12 mouse cellular contexts compared by ENCODE assay signal in the genomic region with DNA sequence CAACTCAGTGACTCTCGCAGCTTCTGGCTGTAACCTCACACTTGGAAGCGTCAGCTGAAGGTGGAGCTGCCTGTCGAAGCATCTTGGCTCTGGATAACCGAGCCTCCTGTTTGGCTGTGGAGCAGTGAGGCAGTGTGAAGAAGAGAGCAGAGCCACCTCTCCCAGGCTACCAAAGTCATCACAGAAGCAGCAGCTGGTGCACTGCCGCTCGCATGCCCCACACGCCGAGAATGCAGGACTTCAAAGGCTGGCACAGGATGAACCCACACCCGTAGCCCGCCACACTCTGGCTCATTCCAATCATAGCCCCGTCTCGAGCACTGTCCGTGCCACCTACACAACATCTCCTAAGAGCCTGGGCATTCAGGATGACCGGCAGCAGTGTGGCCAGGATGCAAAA.
A peak's percentile ranks its signal among the peaks of the same experiment; 100 is the strongest.
DNase-seq lines count a peak whose midpoint lies in the region; ATAC-seq lines count a peak whose summit lies in the region.
"Had no signal": no experiment of that assay in that cellular context is flagged by ENCODE, and none has a peak within 500 bp of the region (broad histone marks: within the 10 kb centered on the region; RNA-seq: fewer than 3 reads in every experiment).

No protein-coding gene starts in this region.

- ATAC-seq in heart, embryonic 16.5 days (replicated peaks; ENCODE audit: extremely low read depth, insufficient read depth, low FRiP score) = no peak; the same call in 1 of the 2 replicates
- ATAC-seq: forebrain, embryonic 16.5 days; liver, postnatal 0 days; midbrain, embryonic 13.5 days had no signal

- DNase-seq in heart, adult 11 months = no peak
- DNase-seq in cerebellum, adult 11 months = peak; percentile 18
- peak; percentile 20 to 29 for DNase-seq in cerebellum, postnatal 36 days
- peak; percentile 78 for DNase-seq in thymus, postnatal 4 days
- no peak for DNase-seq in spleen, adult 18-20 months
- no peak for DNase-seq in testis, postnatal 10 days (ENCODE audit: low spot score)
- DNase-seq: liver, postnatal 0 days; lung, postnatal 4 days had no signal

- H3K9ac ChIP-seq in heart, embryonic 16.5 days (ENCODE audit: low read length) = no peak overlapping the region
- H3K9ac ChIP-seq: liver, postnatal 0 days; midbrain, embryonic 13.5 days had no signal

- no peaks in the 10 kb centered on the region for H3K4me1 ChIP-seq in heart, embryonic 16.5 days (ENCODE audit: control insufficient read depth, insufficient read depth, low read length)
- H3K4me1 ChIP-seq: midbrain, embryonic 13.5 days had no signal

- no peak overlapping the region for H3K4me3 ChIP-seq in heart, embryonic 16.5 days (ENCODE audit: low read length)
- H3K4me3 ChIP-seq: left cerebral cortex, adult 2 months; midbrain, embryonic 13.5 days had no signal

- H3K27ac ChIP-seq in heart, embryonic 16.5 days (ENCODE audit: low read length) = peak overlapping the region; percentile 48; the same call in 1 of the 2 replicates
- H3K27ac ChIP-seq: left cerebral cortex, adult 2 months; midbrain, embryonic 13.5 days had no signal

- no peak overlapping the region for H3K4me2 ChIP-seq in heart, embryonic 16.5 days (ENCODE audit: low read depth, low read length)
- H3K4me2 ChIP-seq: midbrain, embryonic 13.5 days had no signal

- H3K36me3 ChIP-seq in heart, embryonic 16.5 days (ENCODE audit: control insufficient read depth, insufficient read depth) = no peaks in the 10 kb centered on the region; the same call in 1 of the 2 replicates
- H3K36me3 ChIP-seq: midbrain, embryonic 13.5 days had no signal

- no peaks in the 10 kb centered on the region for H3K9me3 ChIP-seq in heart, embryonic 16.5 days (replicated peaks; ENCODE audit: control insufficient read depth, low read length)
- H3K9me3 ChIP-seq: midbrain, embryonic 13.5 days had no signal

- no peaks in the 10 kb centered on the region for H3K27me3 ChIP-seq in heart, embryonic 16.5 days (ENCODE audit: control insufficient read depth, insufficient read depth, low read length)
- H3K27me3 ChIP-seq: midbrain, embryonic 13.5 days had no signal

- 66% methylated on average over 14 of the region's 14 CpGs for WGBS in heart, embryonic 16.5 days

Comparison
In these comparisons a context has a peak if more than half of its experiments do, and no peak if none do; other contexts are left out.
1. DNase-seq: peak in cerebellum, adult 11 months (single experiment), cerebellum, postnatal 36 days (2 of 2) and thymus, postnatal 4 days (single experiment); none in heart, adult 11 months (single experiment), spleen, adult 18-20 months (0 of 2) and testis, postnatal 10 days (single experiment).